Mouse (Mus musculus) E14TG2a.4 (cell line): ENCODE results near the gene Farp1.

Experiments
- H3K27me3 ChIP-seq: 2 replicates; pipeline ENCODE4 v1.6.1; 2014; ENCODE audit warnings: low read length, control low read depth; ENCODE audit not compliant: insufficient read depth
- H3K36me3 ChIP-seq: 2 replicates; pipeline ENCODE4 v1.6.1; 2014; ENCODE audit warnings: low read length, control low read depth; ENCODE audit not compliant: insufficient read depth
- H3K4me1 ChIP-seq: replicated peaks from 2 replicates; pipeline ENCODE4 v1.6.1; 2014; ENCODE audit warnings: low read depth, low read length, control low read depth
- H3K4me3 ChIP-seq: replicated peaks from 2 replicates; pipeline ENCODE4 v1.5.1; 2014; ENCODE audit warnings: mild to moderate bottlenecking, low read length
- H3K9me3 ChIP-seq: 2 replicates; pipeline ENCODE4 v1.6.1; 2014; ENCODE audit warnings: low read length, control low read depth
- CTCF ChIP-seq: conservative IDR thresholded peaks from 2 replicates; pipeline ENCODE4 v1.5.1; 2014; ENCODE audit warnings: low read length
- NANOG ChIP-seq: IDR thresholded peaks from 2 replicates; pipeline ENCODE4 v1.6.1; 2014; ENCODE audit warnings: borderline replicate concordance, low read length, mixed read lengths
- POU5F1 ChIP-seq: IDR thresholded peaks from 2 replicates; pipeline ENCODE4 v1.6.1; 2014; ENCODE audit warnings: low read length, borderline replicate concordance

The Farp1 gene

GRCm38 (mm10) chr14:121251708-121252107, 216.7 kb downstream of the Farp1 start:
- no peaks in the 10 kb centered on the region for H3K36me3 ChIP-seq
- H3K4me1 ChIP-seq = peaks cover 20% of the 10 kb centered on the region
- TF ChIP-seq POU5F1 = no peak
- no peak for TF ChIP-seq CTCF
- TF ChIP-seq NANOG = no peak
- no peaks in the 10 kb centered on the region for H3K9me3 ChIP-seq
- no peak overlapping the region for H3K4me3 ChIP-seq
- H3K27me3 ChIP-seq = 0 out of 2 replicates have a peak, but pooled peaks cover 5% of the 10 kb centered on the region

GRCm38 (mm10) chr14:121252542-121252941, 217.5 kb downstream of the Farp1 start:
- TF ChIP-seq NANOG = no peak
- TF ChIP-seq CTCF = no peak
- no peak for TF ChIP-seq POU5F1
- H3K36me3 ChIP-seq = peaks cover 3% of the 10 kb centered on the region; the same call in 1 of the 2 replicates
- H3K9me3 ChIP-seq = no peaks in the 10 kb centered on the region
- 0 out of 2 replicates have a peak, but pooled peaks cover 5% of the 10 kb centered on the region for H3K27me3 ChIP-seq
- peaks cover 20% of the 10 kb centered on the region for H3K4me1 ChIP-seq
- no peak overlapping the region for H3K4me3 ChIP-seq

GRCm38 (mm10) chr14:121254869-121255268, 219.9 kb downstream of the Farp1 start:
- no peak for TF ChIP-seq POU5F1
- no peak for TF ChIP-seq CTCF
- no peak for TF ChIP-seq NANOG

GRCm38 (mm10) chr14:121255469-121255868, 220.5 kb downstream of the Farp1 start:
- H3K27me3 ChIP-seq = 0 out of 2 replicates have a peak, but pooled peaks cover 5% of the 10 kb centered on the region
- peaks cover 23% of the 10 kb centered on the region for H3K4me1 ChIP-seq
- no peak for TF ChIP-seq NANOG
- no peak for TF ChIP-seq POU5F1
- no peak for TF ChIP-seq CTCF
- peaks cover 3% of the 10 kb centered on the region; the same call in 1 of the 2 replicates for H3K36me3 ChIP-seq
- H3K9me3 ChIP-seq = no peaks in the 10 kb centered on the region
- 0 out of 2 replicates have a peak overlapping the region, but pooled peaks have one; percentile 3 for H3K4me3 ChIP-seq

More at GRCm38 (mm10) chr14:121254869-121255268, 219.9 kb downstream of the Farp1 start:
- Histone ChIP-seq H3K9me3 (no peaks in the 10 kb centered on the region), H3K4me1 (peaks cover 23% of the 10 kb centered on the region), H3K4me3 (no peak overlapping the region), H3K27me3 (0 out of 2 replicates have a peak, but pooled peaks cover 5% of the 10 kb centered on the region), H3K36me3 (peaks cover 3% of the 10 kb centered on the region; the same call in 1 of the 2 replicates)

GRCm38 (mm10) chr14:121256896-121257295, 221.9 kb downstream of the Farp1 start:
- Histone ChIP-seq H3K9me3 (no peaks in the 10 kb centered on the region), H3K4me1 (peaks cover 24% of the 10 kb centered on the region), H3K4me3 (no peak overlapping the region), H3K36me3 (peaks cover 3% of the 10 kb centered on the region; the same call in 1 of the 2 replicates), H3K27me3 (0 out of 2 replicates have a peak, but pooled peaks cover 5% of the 10 kb centered on the region)
- no peak for TF ChIP-seq POU5F1
- no peak for TF ChIP-seq CTCF
- no peak for TF ChIP-seq NANOG

GRCm38 (mm10) chr14:121259332-121259731, 224.3 kb downstream of the Farp1 start:
- no peaks in the 10 kb centered on the region for H3K9me3 ChIP-seq
- peaks cover 6% of the 10 kb centered on the region; the same call in 1 of the 2 replicates for H3K36me3 ChIP-seq
- H3K27me3 ChIP-seq = 0 out of 2 replicates have a peak, but pooled peaks cover 5% of the 10 kb centered on the region
- no peak for TF ChIP-seq POU5F1
- TF ChIP-seq CTCF = no peak
- no peak for TF ChIP-seq NANOG
- H3K4me3 ChIP-seq = no peak overlapping the region
- H3K4me1 ChIP-seq = peaks cover 34% of the 10 kb centered on the region

GRCm38 (mm10) chr14:121259789-121260188, 224.8 kb downstream of the Farp1 start:
- Histone ChIP-seq H3K9me3 (no peaks in the 10 kb centered on the region), H3K27me3 (0 out of 2 replicates have a peak, but pooled peaks cover 5% of the 10 kb centered on the region), H3K36me3 (peaks cover 6% of the 10 kb centered on the region; the same call in 1 of the 2 replicates), H3K4me3 (no peak overlapping the region), H3K4me1 (peaks cover 30% of the 10 kb centered on the region)
- TF ChIP-seq NANOG (no peak), CTCF (peak; percentile 86), POU5F1 (no peak)

- Histone ChIP-seq H3K36me3 (peaks cover 6% of the 10 kb centered on the region; the same call in 1 of the 2 replicates), H3K9me3 (no peaks in the 10 kb centered on the region), H3K4me1 (peaks cover 33% of the 10 kb centered on the region), H3K27me3 (no peaks in the 10 kb centered on the region), H3K4me3 (no peak overlapping the region)
- TF ChIP-seq NANOG = no peak
- no peak for TF ChIP-seq CTCF
- no peak for TF ChIP-seq POU5F1
Measured at GRCm38 (mm10) chr14:121261229-121261879, 226.4 kb downstream of the Farp1 start.

- H3K4me3 ChIP-seq = no peak overlapping the region
- no peaks in the 10 kb centered on the region for H3K9me3 ChIP-seq
- 0 out of 2 replicates have a peak, but pooled peaks cover 3% of the 10 kb centered on the region for H3K36me3 ChIP-seq
- peaks cover 41% of the 10 kb centered on the region for H3K4me1 ChIP-seq
- H3K27me3 ChIP-seq = no peaks in the 10 kb centered on the region
- TF ChIP-seq CTCF = no peak
- TF ChIP-seq NANOG = no peak
- TF ChIP-seq POU5F1 = no peak
Measured at GRCm38 (mm10) chr14:121262606-121263005, 227.6 kb downstream of the Farp1 start.
